Mouse (Mus musculus) CD4-positive, CD25-positive, alpha-beta regulatory T cell, adult 9 weeks (primary cell): ENCODE results near the gene Cbx8. TPM values are rescaled to one million over a fixed set of nuclear protein-coding genes. Genes with fewer than 3 reads are reported as not detected.

ENCODE experiments used
- polyA plus RNA-seq: library from polyadenylated mRNA; unstranded; fragments of 100-300 nt; shearing (Covaris generic); gene quantifications from one replicate; pipeline ENCODE4 v1.2.1, GENCODE M21; 2017

The Cbx8 gene
- 19.1 TPM for polyA plus RNA-seq

DNA sequence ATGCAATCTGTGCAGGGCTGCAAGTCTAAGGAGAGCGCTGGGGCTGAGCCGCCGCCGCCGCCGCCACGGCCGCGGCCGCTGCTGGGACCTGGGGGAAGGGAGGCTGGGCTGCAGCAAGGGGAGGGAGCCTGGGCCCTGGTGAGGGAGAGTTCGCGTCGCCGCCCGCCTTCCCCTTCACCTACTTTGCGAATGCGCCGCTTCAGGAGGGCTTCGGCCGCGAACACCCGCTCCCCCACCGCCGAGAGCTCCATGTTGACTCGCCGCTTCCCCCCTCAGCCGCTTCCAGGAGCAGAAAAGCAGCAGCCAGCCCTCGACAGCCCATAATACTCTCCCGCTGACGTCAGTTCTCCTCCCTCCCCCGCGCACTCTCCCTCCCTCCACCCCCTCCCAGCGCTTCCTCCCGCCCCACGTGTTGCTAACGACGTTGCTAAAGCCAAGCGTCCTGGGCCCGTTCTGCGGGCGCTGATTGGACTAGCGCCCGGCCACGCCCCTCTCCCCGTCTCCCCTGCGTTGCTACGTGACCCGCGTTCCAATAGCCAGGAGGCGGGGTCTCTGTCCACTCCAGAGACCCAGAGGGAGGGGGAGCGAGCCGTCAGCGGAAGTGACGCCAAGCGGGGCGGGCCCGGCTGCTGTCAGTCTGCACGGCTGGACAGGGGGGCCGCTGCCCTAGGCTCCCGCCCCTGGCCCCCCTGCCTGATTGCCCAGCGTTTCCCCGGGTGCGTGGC is at the start of gene Cbx8:
Cbx8 (minus strand) TSS at position 370 of the 725 bp plus-strand sequence.

DNA sequence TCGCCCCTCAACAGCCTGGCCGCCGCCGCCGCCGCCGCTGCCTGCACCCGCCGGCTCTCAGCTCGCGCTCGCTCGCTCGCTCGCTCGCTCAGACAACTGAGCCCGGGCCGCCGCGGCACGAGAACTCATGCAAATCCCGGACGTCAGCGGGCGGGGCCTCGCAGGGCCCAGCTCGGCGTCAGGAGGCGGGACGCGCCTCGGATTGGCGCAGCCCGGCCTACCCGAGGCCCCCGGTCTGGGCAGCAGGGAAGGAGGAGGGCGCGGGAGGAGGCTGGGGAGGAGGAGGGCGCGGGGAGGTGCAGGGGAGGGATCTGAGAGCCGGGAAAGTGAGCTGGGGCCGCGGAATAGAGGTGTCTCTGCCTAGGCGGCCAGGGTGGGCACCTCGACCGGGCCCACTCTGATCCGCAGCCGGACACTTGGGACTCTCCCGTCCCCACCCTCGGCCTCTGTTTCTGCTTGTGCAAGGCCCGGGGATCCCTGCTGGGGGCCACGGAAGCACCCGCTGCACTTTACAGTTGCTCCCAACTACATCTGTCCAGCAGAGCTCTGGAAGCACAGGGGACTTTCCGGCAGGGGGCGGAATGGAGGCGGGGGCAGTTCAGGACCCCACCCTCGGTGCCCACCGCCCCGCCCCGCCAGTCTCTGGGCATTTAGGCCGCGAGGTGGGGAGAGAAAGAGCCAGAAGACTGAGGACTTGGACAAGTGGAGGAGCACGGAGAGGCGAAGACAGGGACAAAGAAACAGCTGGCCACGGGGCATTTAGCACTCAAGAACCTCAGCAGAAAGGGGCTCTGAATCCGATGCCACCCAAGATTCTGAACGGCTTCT is 45.6 kb upstream of the Cbx8 start, which contains the start of gene Cbx4:
Cbx4 (minus strand) TSS at position 78 of the 828 bp plus-strand sequence.

DNA sequence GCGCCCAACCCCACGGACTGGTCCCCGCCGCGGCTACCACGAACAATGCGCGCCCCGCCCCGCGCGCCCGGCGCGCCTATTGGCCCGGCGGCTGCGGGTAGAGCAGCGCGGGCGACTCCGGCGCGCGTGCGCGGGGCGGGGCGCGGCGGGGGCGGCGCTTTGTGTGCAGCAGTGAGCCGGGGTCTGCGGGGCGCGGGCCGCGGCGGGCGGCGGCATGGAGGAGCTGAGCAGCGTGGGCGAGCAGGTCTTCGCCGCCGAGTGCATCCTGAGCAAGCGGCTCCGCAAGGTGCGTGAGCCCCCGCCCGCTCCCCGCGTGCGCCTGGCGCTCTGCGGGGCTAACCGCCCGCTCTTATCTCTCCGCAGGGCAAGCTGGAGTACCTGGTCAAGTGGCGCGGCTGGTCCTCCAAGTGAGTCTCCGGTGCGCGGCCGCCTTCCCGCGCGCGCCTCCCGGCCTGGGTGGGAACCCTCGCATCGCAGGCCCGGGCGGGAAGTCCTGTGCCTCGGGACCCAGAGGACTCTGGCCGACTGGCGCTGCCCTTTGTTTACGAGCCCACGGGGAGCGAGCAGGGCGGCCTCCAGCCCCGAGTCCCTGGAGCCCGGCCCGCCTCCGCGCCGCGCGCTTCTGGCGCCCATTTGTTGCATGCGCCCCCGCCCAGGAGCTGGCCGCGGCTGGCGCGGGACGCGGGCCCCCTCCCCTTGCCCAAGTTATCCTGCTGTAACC is 17.7 kb downstream of the Cbx8 start, which contains the start of gene Cbx2:
Cbx2 (plus strand) TSS at position 68 of the 721 bp plus-strand sequence.

GRCm38 (mm10) chr11:118987999-118988398 is 52.8 kb downstream of the Cbx8 start, which contains the start of gene Enpp7:
Gene Enpp7 (plus strand): TSS chr11:118988188.

Other genes with a start within 250 kb of the Cbx8 start
- not detected for gene Rbfox3, start 129.4 kb downstream of the Cbx8 start, polyA plus RNA-seq
- not detected for gene Enpp7, start 52.8 kb downstream of the Cbx8 start, polyA plus RNA-seq
- gene Cbx2, start 18.0 kb downstream of the Cbx8 start, polyA plus RNA-seq, result 3.7 TPM
- gene Cbx4, start 45.3 kb upstream of the Cbx8 start, polyA plus RNA-seq, result 3.4 TPM
- 0.93 TPM for gene Tbc1d16, start 187.5 kb upstream of the Cbx8 start, polyA plus RNA-seq
- gene Ccdc40, start 187.6 kb upstream of the Cbx8 start, polyA plus RNA-seq, result 1.9 TPM
- gene Gaa, start 226.9 kb upstream of the Cbx8 start, polyA plus RNA-seq, result 39.7 TPM